In genomic region chr9:33289381-33289780, GRCm38 (mm10) we compare ENCODE assay signal across 16 mouse cellular contexts.
DNase-seq lines count a peak whose midpoint lies in the region; ATAC-seq lines count a peak whose summit lies in the region.
"Had no signal": no experiment of that assay in that cellular context is flagged by ENCODE, and none has a peak within 500 bp of the region (broad histone marks: within the 10 kb centered on the region; RNA-seq: fewer than 3 reads in every experiment).

No protein-coding gene starts in this region.

- no peaks in the 10 kb centered on the region for H3K4me1 ChIP-seq in heart, embryonic 11.5 days (ENCODE audit: control insufficient read depth, insufficient read depth, low read length)
- H3K4me1 ChIP-seq: limb, embryonic 12.5 days had no signal

- intact Hi-C loops in left cerebral cortex, postnatal 25 days (cut with DNase I) = loop anchor here (10.0 kb wide), 1 partner anchor 535 kb away; no protein-coding TSS in a partner anchor

- no peak overlapping the region for H3K9ac ChIP-seq in heart, embryonic 11.5 days (ENCODE audit: low read depth, low read length)
- H3K9ac ChIP-seq: limb, embryonic 12.5 days had no signal

- no peak overlapping the region for H3K4me3 ChIP-seq in heart, embryonic 11.5 days (ENCODE audit: low read depth, low read length)
- H3K4me3 ChIP-seq: erythroblast, embryonic 14.5 days; limb, embryonic 12.5 days had no signal

- 76% methylated on average over 5 of the region's 5 CpGs for WGBS in heart, embryonic 11.5 days (ENCODE audit: insufficient replicate concordance)

- DNase-seq in Muller cell, postnatal 12 days (ENCODE audit: inconsistent ontology term) = peak; percentile 54
- DNase-seq in cerebellum, adult 11 months = peak; percentile 78
- peak; percentile 84 for DNase-seq in cerebellum, postnatal 36 days
- DNase-seq in left cerebral cortex, postnatal 25 days (ENCODE audit: low spot score in 2 of 2) = peak; percentile 6 to 80
- no peak for DNase-seq in urinary bladder, postnatal 10 days (ENCODE audit: low spot score)
- DNase-seq in heart, adult 8-10 months (ENCODE audit: low spot score) = no peak
- DNase-seq: embryo, embryonic 11 days; heart, adult 11 months; kidney, adult 8-10 months; thymus, adult 2 months had no signal

- no peak overlapping the region for H3K4me2 ChIP-seq in heart, embryonic 11.5 days
- H3K4me2 ChIP-seq: limb, embryonic 12.5 days; midbrain, embryonic 11.5 days had no signal

- H3K27ac ChIP-seq in heart, embryonic 11.5 days (ENCODE audit: low read depth, low read length) = no peak overlapping the region
- H3K27ac ChIP-seq: limb, embryonic 12.5 days had no signal

- no peaks in the 10 kb centered on the region for H3K36me3 ChIP-seq in heart, embryonic 11.5 days (ENCODE audit: control insufficient read depth, insufficient read depth, low read length)
- H3K36me3 ChIP-seq: limb, embryonic 12.5 days had no signal

- no peak for ATAC-seq in heart, embryonic 11.5 days (replicated peaks; ENCODE audit: insufficient number of reproducible peaks, low FRiP score, low TSS enrichment)
- ATAC-seq in CD4-positive, CD25-positive, alpha-beta regulatory T cell, adult 4 months = no peak
- ATAC-seq: activated CD4-positive, CD25-positive, alpha-beta regulatory T cell, adult 4 months had no signal

- H3K27me3 ChIP-seq in heart, embryonic 11.5 days (ENCODE audit: control insufficient read depth, insufficient read depth, low read length) = no peaks in the 10 kb centered on the region
- H3K27me3 ChIP-seq: limb, embryonic 12.5 days had no signal

- no peaks in the 10 kb centered on the region for H3K9me3 ChIP-seq in heart, embryonic 11.5 days (replicated peaks; ENCODE audit: control insufficient read depth, low read length)
- H3K9me3 ChIP-seq: limb, embryonic 12.5 days had no signal

Comparison
In these comparisons a context has a peak if more than half of its experiments do, and no peak if none do; other contexts are left out.
1. DNase-seq: peak in Muller cell, postnatal 12 days (single experiment), cerebellum, adult 11 months (single experiment), cerebellum, postnatal 36 days (2 of 2) and left cerebral cortex, postnatal 25 days (2 of 2); none in urinary bladder, postnatal 10 days (single experiment) and heart, adult 8-10 months (single experiment).